Mouse (Mus musculus): Measurements from ENCODE around the gene Cnot1. TPM values are rescaled to one million over a fixed set of nuclear protein-coding genes. Genes with fewer than 3 reads are reported as not detected.

Cnot1 gene
- total and polyA plus RNA-seq, 3 experiments = 142 to 182 (median 146) TPM

DNA sequence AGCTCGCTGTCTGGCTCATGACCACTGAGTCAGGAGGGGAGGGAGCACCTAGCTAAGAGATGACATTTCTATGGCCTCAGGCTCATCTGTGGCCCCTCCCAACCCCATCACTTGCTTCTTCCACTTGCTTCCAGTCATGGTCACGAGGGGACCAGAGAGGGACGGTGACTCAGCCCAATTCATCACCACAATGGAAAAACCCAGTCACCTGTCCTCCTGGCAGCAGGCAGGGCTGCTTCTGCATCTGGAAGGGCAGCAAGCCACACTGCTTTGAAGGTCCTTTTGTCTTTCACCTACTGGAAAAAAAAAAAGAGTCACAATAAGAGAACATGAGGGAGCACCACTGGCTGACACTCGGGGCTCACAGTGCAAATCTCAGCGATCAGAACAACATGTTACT lies 134.5 kb downstream of the Cnot1 start (continued):
- TF ChIP-seq ZKSCAN1 (IDR thresholded peaks at IDR 0.05; ENCODE audit: borderline replicate concordance, low read depth, low read length) (no peak), MEF2A (IDR thresholded peaks at IDR 0.05; ENCODE audit: borderline replicate concordance, low read depth, low read length) (peak; percentile 74), MAX (IDR thresholded peaks at IDR 0.05; ENCODE audit: low read length) (no peak; the same call in 1 of the 2 replicates), E2F4 (IDR thresholded peaks at IDR 0.05; ENCODE audit: insufficient replicate concordance, low read depth, low read length) (no peak), SMC3 (IDR thresholded peaks at IDR 0.05; ENCODE audit: low read depth, low read length) (no peak)

DNA sequence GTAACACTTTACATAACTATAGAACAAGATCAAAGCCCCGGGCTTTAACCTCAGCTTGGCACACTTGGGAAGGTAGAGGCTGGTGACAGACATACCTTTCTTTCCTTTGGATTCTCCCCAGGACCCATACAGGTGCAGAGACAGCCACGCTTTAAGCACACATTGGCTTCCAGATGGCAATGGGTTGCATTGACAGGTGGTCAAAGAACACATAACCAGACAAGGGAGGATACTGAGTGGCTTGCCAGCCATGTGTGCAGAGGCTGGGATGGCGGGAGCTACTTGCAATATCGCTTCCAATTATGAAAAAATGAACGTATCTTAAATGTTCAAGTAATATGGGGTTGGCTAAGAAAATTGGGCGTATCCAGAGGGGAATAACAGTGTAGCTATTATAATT lies 135.4 kb downstream of the Cnot1 start:
- peaks cover 20 to 42% of the 10 kb centered on the region in 2 experiments for H3K4me1 ChIP-seq (ENCODE audit: control insufficient read depth in 1 of 2, insufficient read depth in 2 of 2)
- H3K27ac ChIP-seq (ENCODE audit: insufficient read depth, low read depth) = no peak overlapping the region
- dilution Hi-C loops (cut with MboI; ENCODE audit: extremely low pct_ligation_motif_present, extremely low pct_unique_long_range_greater_than_20kb, low sequenced_read_pairs) = no loop called here
- TF ChIP-seq POLR2AphosphoS2 (IDR thresholded peaks at IDR 0.05; ENCODE audit: low read depth, low read length) = no peak
- no peak for TF ChIP-seq MAFK (IDR thresholded peaks at IDR 0.05; ENCODE audit: insufficient replicate concordance, low read length)
- TF ChIP-seq HCFC1 (IDR thresholded peaks at IDR 0.05; ENCODE audit: low read depth, low read length) = no peak
- TF ChIP-seq SIN3A (IDR thresholded peaks at IDR 0.05; ENCODE audit: low read length) = no peak
- TF ChIP-seq GABPA (IDR thresholded peaks at IDR 0.05; ENCODE audit: insufficient replicate concordance, low read depth, low read length) = no peak
- TF ChIP-seq TCF12 (IDR thresholded peaks at IDR 0.05; ENCODE audit: low read depth, low read length) = no peak
- no peak for TF ChIP-seq USF1 (IDR thresholded peaks at IDR 0.05; ENCODE audit: low read depth, low read length)
- no peak for TF ChIP-seq MAZ (IDR thresholded peaks at IDR 0.05; ENCODE audit: low read depth, low read length)
- TF ChIP-seq TBP (conservative IDR thresholded peaks at IDR 0.05; ENCODE audit: low read depth, low read length) = no peak
- TF ChIP-seq MEF2A (IDR thresholded peaks at IDR 0.05; ENCODE audit: borderline replicate concordance, low read depth, low read length) = no peak
- TF ChIP-seq ZMIZ1 (IDR thresholded peaks at IDR 0.05; ENCODE audit: low read depth, low read length) = no peak
- TF ChIP-seq ZNF384 (IDR thresholded peaks at IDR 0.05; ENCODE audit: low read depth, low read length) = no peak
- no peak for TF ChIP-seq KAT2A (IDR thresholded peaks at IDR 0.05; ENCODE audit: insufficient replicate concordance, low read length)
- no peak for TF ChIP-seq UBTF (IDR thresholded peaks at IDR 0.05; ENCODE audit: low read depth, low read length)
- TF ChIP-seq EP300 (IDR thresholded peaks at IDR 0.05; ENCODE audit: low read length) = no peak
- no peak for DNase-seq (ENCODE audit: extremely low read depth)
- peaks cover 7% of the 10 kb centered on the region for H3K27me3 ChIP-seq (replicated peaks)
- H3K9me3 ChIP-seq (replicated peaks; ENCODE audit: low read length) = no peaks in the 10 kb centered on the region
- no peak overlapping the region for H3K9ac ChIP-seq (ENCODE audit: insufficient read depth, low read depth)
- no peak overlapping the region for H3K4me2 ChIP-seq (ENCODE audit: insufficient read depth, low read depth, poor library complexity, severe bottlenecking)
- in situ Hi-C loops (cut with MboI; ENCODE audit: low pct_ligation_motif_present, low pct_unique_long_range_greater_than_20kb, low sequenced_read_pairs) = no loop called here
- H3K4me3 ChIP-seq (replicated peaks in 1 of 3; ENCODE audit: low read depth in 2 of 3, low read length in 2 of 3, poor library complexity in 1 of 3) = no peak overlapping the region
- H3K79me2 ChIP-seq (replicated peaks; ENCODE audit: control insufficient read depth, extremely low read depth, insufficient read depth, poor library complexity, severe bottlenecking) = no peaks in the 10 kb centered on the region
- H3K36me3 ChIP-seq (replicated peaks in 1 of 2; ENCODE audit: control insufficient read depth in 1 of 2, insufficient read depth in 1 of 2, low read length in 1 of 2) = no peaks in the 10 kb centered on the region

DNA sequence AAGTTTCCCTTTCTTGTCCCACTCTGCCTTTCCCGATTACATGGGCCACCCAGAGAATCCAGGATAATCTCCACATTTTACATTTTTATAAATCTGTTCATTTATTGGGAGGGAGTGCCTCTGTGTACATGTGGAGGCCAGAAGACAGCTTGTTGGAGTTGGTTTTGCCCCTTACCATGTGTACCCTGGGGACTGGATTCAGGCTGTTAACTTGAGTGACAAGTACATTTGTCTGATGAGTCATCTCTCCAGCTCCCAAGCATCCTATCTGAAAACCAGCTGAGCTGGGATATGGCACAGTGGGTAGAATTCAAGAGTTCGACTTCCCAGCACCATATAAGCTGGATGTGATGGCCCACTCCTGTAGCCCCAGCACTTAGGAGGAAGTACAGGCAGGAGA lies 137.3 kb downstream of the Cnot1 start:
- no peak overlapping the region for H3K4me2 ChIP-seq (ENCODE audit: insufficient read depth, low read depth, poor library complexity, severe bottlenecking)
- H3K79me2 ChIP-seq (replicated peaks; ENCODE audit: control insufficient read depth, extremely low read depth, insufficient read depth, poor library complexity, severe bottlenecking) = no peaks in the 10 kb centered on the region
- dilution Hi-C loops (cut with MboI; ENCODE audit: extremely low pct_ligation_motif_present, extremely low pct_unique_long_range_greater_than_20kb, low sequenced_read_pairs) = no loop called here
- H3K27ac ChIP-seq (ENCODE audit: insufficient read depth, low read depth) = no peak overlapping the region
- no peaks in the 10 kb centered on the region for H3K36me3 ChIP-seq (replicated peaks in 1 of 2; ENCODE audit: control insufficient read depth in 1 of 2, insufficient read depth in 1 of 2, low read length in 1 of 2)
- no peaks in the 10 kb centered on the region for H3K9me3 ChIP-seq (replicated peaks; ENCODE audit: low read length)
- DNase-seq (ENCODE audit: extremely low read depth) = no peak
- no peak overlapping the region for H3K4me3 ChIP-seq (replicated peaks in 1 of 3; ENCODE audit: low read depth in 2 of 3, low read length in 2 of 3, poor library complexity in 1 of 3)
- H3K27me3 ChIP-seq (replicated peaks) = no peaks in the 10 kb centered on the region
- no peak overlapping the region for H3K9ac ChIP-seq (ENCODE audit: insufficient read depth, low read depth)
- no peak for TF ChIP-seq RCOR1 (conservative IDR thresholded peaks at IDR 0.05; ENCODE audit: low read depth, low read length)
- TF ChIP-seq IRF4 (IDR thresholded peaks at IDR 0.05; ENCODE audit: low read depth, low read length) = no peak
- TF ChIP-seq CHD2 (IDR thresholded peaks at IDR 0.05; ENCODE audit: low read length) = no peak
- TF ChIP-seq ZC3H11A (IDR thresholded peaks at IDR 0.05; ENCODE audit: low read depth, low read length) = no peak
- H3K4me1 ChIP-seq (ENCODE audit: control insufficient read depth in 1 of 2, insufficient read depth in 2 of 2) = peaks cover 20 to 38% of the 10 kb centered on the region in 2 experiments
- in situ Hi-C loops (cut with MboI; ENCODE audit: low pct_ligation_motif_present, low pct_unique_long_range_greater_than_20kb, low sequenced_read_pairs) = no loop called here
